Mouse (Mus musculus): ENCODE measurements around the gene Pros1.

Pros1 gene

GRCm38 (mm10) chr16:62854191-62855068, at the start of gene Pros1:
TSS of gene Pros1 (plus strand) at chr16:62854307.
- DNase-seq (ENCODE audit: low spot score) = peak; percentile 48

- no peak for DNase-seq (ENCODE audit: low spot score)
Observed at GRCm38 (mm10) chr16:62804621-62805020, 49.5 kb upstream of the Pros1 start.

GRCm38 (mm10) chr16:62807249-62807979, 46.7 kb upstream of the Pros1 start:
- no peak for DNase-seq (ENCODE audit: low spot score)

GRCm38 (mm10) chr16:62810855-62811254, 43.3 kb upstream of the Pros1 start:
- no peak for DNase-seq (ENCODE audit: low spot score)

- no peak for DNase-seq (ENCODE audit: low spot score)
Observed at GRCm38 (mm10) chr16:62813790-62814189, 40.3 kb upstream of the Pros1 start.

GRCm38 (mm10) chr16:62814491-62814890, 39.6 kb upstream of the Pros1 start, which contains the start of gene Stx19:
TSS of gene Stx19 (plus strand) at chr16:62814676.
- DNase-seq (ENCODE audit: low spot score) = no peak

- no peak for DNase-seq (ENCODE audit: low spot score)
Observed at GRCm38 (mm10) chr16:62822472-62822871, 31.6 kb upstream of the Pros1 start.

- DNase-seq (ENCODE audit: low spot score) = peak; percentile 65
Observed at GRCm38 (mm10) chr16:62826156-62827001, 27.7 kb upstream of the Pros1 start.

- no peak for DNase-seq (ENCODE audit: low spot score)
Observed at GRCm38 (mm10) chr16:62832027-62832426, 22.1 kb upstream of the Pros1 start.

GRCm38 (mm10) chr16:62832481-62832880, 21.6 kb upstream of the Pros1 start:
- DNase-seq (ENCODE audit: low spot score) = peak; percentile 56

- DNase-seq (ENCODE audit: low spot score) = no peak
Observed at GRCm38 (mm10) chr16:62834016-62834735, 19.9 kb upstream of the Pros1 start.

- DNase-seq (ENCODE audit: low spot score) = no peak
Observed at GRCm38 (mm10) chr16:62845341-62845740, 8.8 kb upstream of the Pros1 start.

GRCm38 (mm10) chr16:62846498-62847312, 7.4 kb upstream of the Pros1 start, which contains the start of gene Arl13b:
TSS of gene Arl13b (minus strand) at chr16:62847040.
- DNase-seq (ENCODE audit: low spot score) = peak; percentile 98

- no peak for DNase-seq (ENCODE audit: low spot score)
Observed at GRCm38 (mm10) chr16:62852464-62853252, 1.4 kb upstream of the Pros1 start.

- no peak for DNase-seq (ENCODE audit: low spot score)
Observed at GRCm38 (mm10) chr16:62853611-62854126, 438 bp upstream of the Pros1 start.

GRCm38 (mm10) chr16:62855385-62855784, 1.3 kb downstream of the Pros1 start:
- no peak for DNase-seq (ENCODE audit: low spot score)

- no peak for DNase-seq (ENCODE audit: low spot score)
Observed at GRCm38 (mm10) chr16:62856273-62856672, 2.2 kb downstream of the Pros1 start.

GRCm38 (mm10) chr16:62857498-62857897, 3.4 kb downstream of the Pros1 start:
- DNase-seq (ENCODE audit: low spot score) = no peak

GRCm38 (mm10) chr16:62858018-62858417, 3.9 kb downstream of the Pros1 start:
- DNase-seq (ENCODE audit: low spot score) = peak; percentile 16

Data from MN1 (cell line).